Mouse (Mus musculus) ES-E14 (cell line): Measurements from ENCODE around the gene Nsun7.

ENCODE experiments used
- CHD2 ChIP-seq: IDR thresholded peaks from 2 replicates; pipeline ENCODE4 v1.6.1; 2014; ENCODE audit warnings: mild to moderate bottlenecking, low read depth, low read length, inconsistent platforms
- HCFC1 ChIP-seq: IDR thresholded peaks from 2 replicates; pipeline ENCODE4 v1.6.1; 2012; ENCODE audit warnings: low read length, inconsistent platforms, borderline replicate concordance; ENCODE audit not compliant: insufficient read depth
- ZNF384 ChIP-seq: IDR thresholded peaks from 2 replicates; pipeline ENCODE4 v1.6.1; 2012; ENCODE audit warnings: low read depth, low read length, inconsistent platforms

- TF ChIP-seq ZNF384 (no peak), HCFC1 (no peak), CHD2 (no peak)
Observed at GRCm38 (mm10) chr5:66319827-66320404, 60.2 kb downstream of the Nsun7 start.
